Mouse (Mus musculus) ES-E14 (cell line): ENCODE measurements around the gene Cdc26. TPM values are rescaled to one million over a fixed set of nuclear protein-coding genes. Genes with fewer than 3 reads are reported as not detected.

Source experiments
- DNase-seq: peaks from one replicate; pipeline ENCODE4 v3.0.0-alpha.2; 2013; ENCODE audit warnings: low read depth, low spot score
- H3K27ac ChIP-seq: 2 replicates; pipeline ENCODE4 v1.5.1; 2012; ENCODE audit warnings: low read depth, mild to moderate bottlenecking, low read length, moderate library complexity, mixed read lengths; ENCODE audit not compliant: poor library complexity, insufficient read depth, severe bottlenecking
- H3K36me3 ChIP-seq: 2 replicates; pipeline ENCODE4 v1.6.1; 2012; ENCODE audit warnings: mild to moderate bottlenecking, low read length, moderate library complexity, mixed read lengths; ENCODE audit not compliant: control insufficient read depth, poor library complexity, insufficient read depth, severe bottlenecking
- H3K4me1 ChIP-seq, 2 experiments: fragments of 150-350 bp in 1 of 2; sonication (generic) in 1 of 2; 2 replicates each; pipeline ENCODE4 v1.6.1; 2012; ENCODE audit warnings: low read length in 2 of 2, mild to moderate bottlenecking in 1 of 2, mixed read lengths in 1 of 2; ENCODE audit not compliant: control insufficient read depth in 2 of 2, insufficient read depth in 2 of 2, poor library complexity in 1 of 2
- H3K4me3 ChIP-seq, 2 experiments: fragments of 150-350 bp in 1 of 2; sonication (generic) in 1 of 2; 2 replicates each; pipeline ENCODE4 v1.5.1; 2012; ENCODE audit warnings: low read length in 2 of 2, low read depth in 1 of 2, mild to moderate bottlenecking in 1 of 2, mixed read lengths in 1 of 2; ENCODE audit not compliant: insufficient read depth in 1 of 2, poor library complexity in 1 of 2, severe bottlenecking in 1 of 2
- H3K9ac ChIP-seq: 2 replicates; pipeline ENCODE4 v1.6.1; 2012; ENCODE audit warnings: low read depth, mild to moderate bottlenecking, low read length, mixed read lengths; ENCODE audit not compliant: poor library complexity, insufficient read depth, severe bottlenecking
- H3K9me3 ChIP-seq: fragments of 150-350 bp; sonication (generic); 2 replicates; pipeline ENCODE4 v1.6.1; 2012; ENCODE audit warnings: low read depth, mild to moderate bottlenecking, low read length; ENCODE audit not compliant: control insufficient read depth, insufficient read depth
- CHD2 ChIP-seq: IDR thresholded peaks from 2 replicates; pipeline ENCODE4 v1.6.1; 2014; ENCODE audit warnings: mild to moderate bottlenecking, low read depth, low read length, inconsistent platforms
- HCFC1 ChIP-seq: IDR thresholded peaks from 2 replicates; pipeline ENCODE4 v1.6.1; 2012; ENCODE audit warnings: low read length, inconsistent platforms, borderline replicate concordance; ENCODE audit not compliant: insufficient read depth
- MAFK ChIP-seq: IDR thresholded peaks from 2 replicates; pipeline ENCODE4 v1.6.1; 2014; ENCODE audit warnings: mild to moderate bottlenecking, low read depth, low read length, inconsistent platforms; ENCODE audit not compliant: insufficient read depth
- ZC3H11A ChIP-seq: IDR thresholded peaks from 2 replicates; pipeline ENCODE4 v1.6.1; 2012; ENCODE audit warnings: low read depth, mild to moderate bottlenecking, inconsistent platforms, low read length, borderline replicate concordance
- ZNF384 ChIP-seq: IDR thresholded peaks from 2 replicates; pipeline ENCODE4 v1.6.1; 2012; ENCODE audit warnings: low read depth, low read length, inconsistent platforms
- in situ Hi-C, 2 experiments: fragments of 600-800 bp; cut with MboI; formaldehyde crosslinking; loops; one replicate each; pipeline ENCODE4 v1.15.1; 2025; ENCODE audit warnings: low sequenced_read_pairs in 2 of 2, inconsistent platforms in 1 of 2; ENCODE audit not compliant: unreplicated experiment in 2 of 2
- total RNA-seq: library from RNA; depleted of rRNA; stranded (reverse); fragments of 300-350 nt; gene quantifications from 2 replicates; pipeline ENCODE4 v1.2.3, GENCODE M21; 2012

The Cdc26 gene
- total RNA-seq, 1 experiment = 69.1 TPM

GRCm38 (mm10) chr4:62385439-62385838, 23.0 kb downstream of the Cdc26 start:
- Histone ChIP-seq H3K27ac (no peak overlapping the region; the same call in 1 of the 2 replicates), H3K9ac (no peak overlapping the region), H3K36me3 (peaks cover 10% of the 10 kb centered on the region), H3K4me3 (no peak overlapping the region), H3K9me3 (no peaks in the 10 kb centered on the region), H3K4me1 (no peaks in the 10 kb centered on the region; a peak in 1 of 4 replicates)
- in situ Hi-C loops = no loop called here
- DNase-seq = no peak
- no peak for TF ChIP-seq HCFC1
- no peak for TF ChIP-seq MAFK
- no peak for TF ChIP-seq ZNF384
- TF ChIP-seq CHD2 = no peak
- no peak for TF ChIP-seq ZC3H11A

DNA sequence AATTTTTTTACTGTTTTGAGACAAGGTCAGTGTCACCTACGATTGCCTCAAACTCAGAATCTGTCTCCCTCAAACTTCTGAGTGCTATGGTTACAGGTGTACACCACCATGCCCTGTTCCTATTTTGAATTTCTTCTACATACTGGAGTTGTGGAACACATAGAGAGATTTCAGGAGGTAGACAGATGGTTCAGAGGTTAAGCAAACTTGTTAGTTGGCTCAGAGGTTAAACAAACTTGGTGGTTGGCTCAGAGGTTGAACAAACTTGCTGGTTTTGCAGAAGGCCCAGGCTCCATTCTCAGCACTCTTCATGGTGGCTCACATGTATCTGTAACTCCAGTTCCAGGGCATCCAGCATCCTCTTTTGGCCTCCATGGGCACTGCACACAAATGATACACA, 24.3 kb downstream of the Cdc26 start:
- no peak for TF ChIP-seq CHD2
- TF ChIP-seq ZC3H11A = no peak
- no peak for TF ChIP-seq MAFK
- no peak for TF ChIP-seq HCFC1
- TF ChIP-seq ZNF384 = no peak
- in situ Hi-C loops = no loop called here
- no peak for DNase-seq
- Histone ChIP-seq H3K36me3 (peaks cover 10% of the 10 kb centered on the region), H3K27ac (no peak overlapping the region), H3K4me3 (no peak overlapping the region), H3K9ac (no peak overlapping the region), H3K4me1 (peaks cover 0 to 2% of the 10 kb centered on the region in 2 experiments; a peak in 1 of 4 replicates), H3K9me3 (no peaks in the 10 kb centered on the region)

DNA sequence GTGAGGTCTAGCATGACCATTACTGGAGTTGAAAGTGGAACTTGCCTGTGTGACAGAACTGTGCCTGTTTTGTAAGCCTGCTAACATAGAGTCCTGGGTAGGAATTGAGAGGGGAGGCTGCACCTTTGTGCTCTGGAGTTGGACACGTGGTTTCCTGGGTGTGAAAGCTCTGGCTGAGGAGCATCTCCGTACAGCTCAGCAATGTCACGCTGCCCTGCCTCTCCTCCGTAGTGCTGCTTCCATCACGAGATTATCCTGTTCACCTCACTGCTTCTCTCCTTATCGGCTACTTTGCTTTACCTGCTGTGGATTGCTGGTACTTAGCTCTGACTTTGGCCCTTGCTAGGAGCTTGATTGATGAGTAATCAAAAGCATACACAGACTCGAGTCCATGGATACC, 24.7 kb downstream of the Cdc26 start:
- peaks cover 10% of the 10 kb centered on the region for H3K36me3 ChIP-seq
- in situ Hi-C loops = no loop called here
- TF ChIP-seq MAFK (no peak), ZC3H11A (no peak), ZNF384 (no peak), CHD2 (no peak), HCFC1 (no peak)
- no peak overlapping the region for H3K27ac ChIP-seq
- peaks cover 0 to 2% of the 10 kb centered on the region in 2 experiments; a peak in 1 of 4 replicates for H3K4me1 ChIP-seq
- no peak overlapping the region for H3K9ac ChIP-seq
- H3K9me3 ChIP-seq = no peaks in the 10 kb centered on the region
- no peak for DNase-seq
- no peak overlapping the region for H3K4me3 ChIP-seq

DNA sequence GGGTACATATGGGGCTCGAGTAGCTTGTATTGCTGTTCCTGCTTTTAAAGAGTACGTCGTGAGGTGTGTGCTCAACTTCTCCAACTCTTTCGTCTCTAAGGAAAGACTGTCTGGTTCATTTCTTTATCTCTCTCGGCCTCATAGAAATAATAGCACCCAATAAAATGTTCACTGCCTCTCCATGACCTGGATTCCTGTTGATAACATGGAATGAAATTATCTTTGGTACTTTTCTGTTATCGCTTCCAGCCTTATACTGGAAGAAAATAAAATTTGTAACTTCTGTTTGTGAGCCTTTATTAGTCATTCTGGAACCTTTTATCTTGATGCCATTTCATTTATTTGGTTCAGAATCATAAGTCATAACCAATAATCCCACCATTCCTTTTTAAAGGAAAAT, 25.2 kb downstream of the Cdc26 start:
- in situ Hi-C loops = no loop called here
- TF ChIP-seq MAFK = no peak
- TF ChIP-seq HCFC1 = no peak
- TF ChIP-seq CHD2 = no peak
- TF ChIP-seq ZC3H11A = no peak
- no peak for TF ChIP-seq ZNF384
- no peak for DNase-seq
- H3K4me3 ChIP-seq = no peak overlapping the region
- no peaks in the 10 kb centered on the region for H3K9me3 ChIP-seq
- H3K36me3 ChIP-seq = peaks cover 7% of the 10 kb centered on the region
- peaks cover 0 to 2% of the 10 kb centered on the region in 2 experiments; a peak in 1 of 4 replicates for H3K4me1 ChIP-seq
- no peak overlapping the region for H3K9ac ChIP-seq
- H3K27ac ChIP-seq = no peak overlapping the region

DNA sequence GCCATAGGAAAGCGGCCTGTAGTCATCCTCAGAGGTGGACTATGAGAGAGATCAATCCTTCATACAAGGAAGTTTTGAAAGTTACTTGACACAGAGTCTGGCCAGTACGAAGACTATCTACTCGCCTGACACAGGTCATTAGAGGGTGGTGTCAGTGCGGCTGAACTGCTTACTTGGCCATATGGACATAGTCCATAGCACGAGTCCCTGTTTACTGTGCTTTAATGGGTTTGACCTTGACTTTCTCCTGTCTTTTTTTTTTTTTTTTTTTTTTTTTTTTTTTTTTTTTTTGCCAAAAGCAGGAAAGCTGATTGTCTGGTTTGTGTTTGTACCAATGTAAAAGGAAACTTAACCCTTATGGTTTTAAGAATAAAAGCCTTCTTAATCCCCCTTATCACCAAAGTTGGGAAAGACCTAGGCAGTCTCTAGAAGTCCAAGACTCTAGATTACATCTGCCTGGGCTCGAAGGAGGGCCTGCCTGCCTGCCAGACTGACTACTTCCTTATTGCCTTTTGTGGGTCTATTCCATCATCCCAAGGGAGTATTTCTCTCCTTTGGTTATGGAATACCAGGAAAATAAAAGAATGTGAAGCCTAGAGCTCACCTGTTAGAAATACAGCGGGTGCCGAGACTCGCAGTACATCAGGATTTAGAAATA, 28.6 kb downstream of the Cdc26 start:
- H3K36me3 ChIP-seq = no peaks in the 10 kb centered on the region
- no peak for DNase-seq
- in situ Hi-C loops = no loop called here
- no peak overlapping the region for H3K4me3 ChIP-seq
- TF ChIP-seq ZNF384 = peak; percentile 95
- no peak for TF ChIP-seq HCFC1
- H3K9ac ChIP-seq = no peak overlapping the region
- H3K4me1 ChIP-seq = 0 out of 4 replicates have a peak, but pooled peaks cover 0 to 2% of the 10 kb centered on the region in 2 experiments
- H3K27ac ChIP-seq = no peak overlapping the region
- no peaks in the 10 kb centered on the region for H3K9me3 ChIP-seq
